Mouse (Mus musculus): ENCODE measurements around the gene Anapc15-ps.

DNA sequence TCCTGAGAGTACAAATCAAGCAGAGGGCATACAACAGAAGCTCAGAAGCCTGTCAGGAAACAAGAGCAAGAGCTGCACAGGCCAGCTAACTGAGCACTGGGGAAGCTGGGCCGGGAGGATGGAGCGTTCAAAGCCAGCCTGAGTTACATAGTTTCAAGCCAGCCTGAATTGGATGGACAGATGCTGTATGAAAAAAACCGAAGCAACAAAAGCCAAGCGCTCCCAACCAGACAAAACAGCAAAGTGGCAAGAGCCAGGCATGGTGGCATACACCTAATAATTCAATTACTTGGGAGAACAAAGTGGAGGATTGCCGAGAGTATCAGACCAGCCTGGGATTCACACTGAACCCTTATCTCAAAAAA is 3.7 kb upstream of the Anapc15-ps start:
- TF ChIP-seq POLR2A (IDR thresholded peaks at IDR 0.05; ENCODE audit: control insufficient read depth, low read depth, low read length) (no peak), CTCF (IDR thresholded peaks at IDR 0.05; ENCODE audit: control insufficient read depth, insufficient read depth, insufficient replicate concordance, low read depth, low read length) (no peak)
